Mouse (Mus musculus) neural tube, embryonic 14.5 days (tissue): Measurements from ENCODE around the gene Xrcc4. TPM values are rescaled to one million over a fixed set of nuclear protein-coding genes. Genes with fewer than 3 reads are reported as not detected.

Experiments
- ATAC-seq: fragments of 200-750 bp; cut with Nextera tagmentation; 2 replicates; pipeline ENCODE4 v1.8.0; 2017; ENCODE audit warnings: low read depth, mild to moderate bottlenecking, moderate TSS enrichment, moderate library complexity
- H3K27ac ChIP-seq: fragments of 300-500 bp; sonication (generic); 2 replicates; pipeline ENCODE4 v1.5.1; 2014; ENCODE audit warnings: low read depth, mild to moderate bottlenecking, control low read depth, low read length, moderate library complexity, mixed read lengths
- H3K27me3 ChIP-seq: fragments of 300-500 bp; sonication (generic); 2 replicates; pipeline ENCODE4 v1.6.1; 2014; ENCODE audit warnings: low read length; ENCODE audit not compliant: control insufficient read depth, insufficient read depth
- H3K36me3 ChIP-seq: fragments of 300-500 bp; sonication (generic); 2 replicates; pipeline ENCODE4 v1.6.1; 2014; ENCODE audit warnings: low read length, mixed read lengths; ENCODE audit not compliant: control insufficient read depth, insufficient read depth
- H3K4me1 ChIP-seq: fragments of 300-500 bp; sonication (generic); 2 replicates; pipeline ENCODE4 v1.6.1; 2014; ENCODE audit warnings: low read length; ENCODE audit not compliant: control insufficient read depth, insufficient read depth
- H3K4me2 ChIP-seq: fragments of 300-500 bp; sonication (generic); 2 replicates; pipeline ENCODE4 v1.6.1; 2014; ENCODE audit warnings: mild to moderate bottlenecking, low read depth, low read length, control low read depth
- H3K4me3 ChIP-seq: fragments of 300-500 bp; sonication (generic); 2 replicates; pipeline ENCODE4 v1.5.1; 2014; ENCODE audit warnings: low read depth, low read length, control low read depth, mixed read lengths
- H3K9ac ChIP-seq: fragments of 300-500 bp; sonication (generic); replicated peaks from 2 replicates; pipeline ENCODE4 v1.6.1; 2014; ENCODE audit warnings: low read depth, mild to moderate bottlenecking, control low read depth, low read length, mixed read lengths
- H3K9me3 ChIP-seq: fragments of 300-500 bp; sonication (generic); 2 replicates; pipeline ENCODE4 v1.6.1; 2016; ENCODE audit warnings: low read length; ENCODE audit not compliant: control insufficient read depth
- WGBS: fragments of 180-500 bp; shearing (Covaris S2); extraction: QIAGEN DNeasy Blood & Tissue Kit; methylation state at CpG from one replicate; pipeline ENCODE4 v1.1.7; 2014; 5-methylcytosine and 5-hydroxymethylcytosine counted together
- polyA plus RNA-seq: library from polyadenylated mRNA; unstranded; fragments of >200 nt; fragmentation: Nextera tagmentation; extraction: Ambion mirVana; gene quantifications from 2 replicates; pipeline ENCODE4 v1.2.1, GENCODE M21; 2014

Gene Xrcc4
- polyA plus RNA-seq, 1 experiment from 2014 or later, result 17.5 TPM

GRCm38 (mm10) chr13:89814543-89814942 is 274.9 kb downstream of the Xrcc4 start:
- Histone ChIP-seq H3K4me3 (no peak overlapping the region), H3K27ac (no peak overlapping the region), H3K36me3 (no peaks in the 10 kb centered on the region), H3K9ac (no peak overlapping the region), H3K4me2 (no peak overlapping the region), H3K27me3 (no peaks in the 10 kb centered on the region), H3K9me3 (no peaks in the 10 kb centered on the region), H3K4me1 (no peaks in the 10 kb centered on the region)
- 71% methylated on average over 2 of the region's 2 CpGs for WGBS
- ATAC-seq, result no peak

GRCm38 (mm10) chr13:89812169-89812568 is 277.2 kb downstream of the Xrcc4 start:
- WGBS, result 95% methylated on average over 2 of the region's 2 CpGs
- H3K4me1 ChIP-seq, result no peaks in the 10 kb centered on the region
- no peak overlapping the region for H3K4me2 ChIP-seq
- H3K9me3 ChIP-seq, result no peaks in the 10 kb centered on the region
- no peak overlapping the region for H3K9ac ChIP-seq
- no peak overlapping the region for H3K4me3 ChIP-seq
- no peaks in the 10 kb centered on the region for H3K27me3 ChIP-seq
- H3K36me3 ChIP-seq, result no peaks in the 10 kb centered on the region
- no peak for ATAC-seq
- H3K27ac ChIP-seq, result no peak overlapping the region

- no peak for ATAC-seq
- no peaks in the 10 kb centered on the region for H3K27me3 ChIP-seq
- no peaks in the 10 kb centered on the region for H3K36me3 ChIP-seq
- no peak overlapping the region for H3K27ac ChIP-seq
- no peaks in the 10 kb centered on the region for H3K4me1 ChIP-seq
- H3K4me2 ChIP-seq, result no peak overlapping the region
- H3K9ac ChIP-seq, result no peak overlapping the region
- no peak overlapping the region for H3K4me3 ChIP-seq
- no peaks in the 10 kb centered on the region for H3K9me3 ChIP-seq
These were observed 280.4 kb downstream of the Xrcc4 start for GRCm38 (mm10) chr13:89809024-89809423.

DNA sequence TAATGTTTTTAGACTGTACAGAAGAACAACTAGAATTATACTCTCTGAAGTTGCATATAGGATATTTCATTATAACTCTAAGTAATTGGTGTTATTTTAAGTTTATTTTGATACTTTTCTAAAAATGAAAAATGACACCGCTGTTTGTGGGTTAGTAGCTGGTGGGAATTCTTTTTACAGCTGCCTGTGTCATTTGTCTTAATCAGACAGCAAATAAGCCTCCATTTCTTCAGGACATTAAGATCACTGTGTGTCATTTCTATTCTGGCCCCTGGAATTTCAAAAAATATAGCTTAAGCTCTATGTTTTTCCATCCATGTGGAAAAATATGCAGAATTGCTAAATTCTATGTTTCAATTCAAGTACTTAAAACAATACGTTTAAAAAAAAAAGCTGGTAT is 287.5 kb downstream of the Xrcc4 start:
- no peak overlapping the region for H3K27ac ChIP-seq
- no peaks in the 10 kb centered on the region for H3K36me3 ChIP-seq
- ATAC-seq, result no peak
- H3K27me3 ChIP-seq, result no peaks in the 10 kb centered on the region
- H3K4me3 ChIP-seq, result no peak overlapping the region
- H3K9me3 ChIP-seq, result no peaks in the 10 kb centered on the region
- no peak overlapping the region for H3K9ac ChIP-seq
- H3K4me1 ChIP-seq, result no peaks in the 10 kb centered on the region
- H3K4me2 ChIP-seq, result no peak overlapping the region
- WGBS, result 79% methylated on average over 2 of the region's 2 CpGs

DNA sequence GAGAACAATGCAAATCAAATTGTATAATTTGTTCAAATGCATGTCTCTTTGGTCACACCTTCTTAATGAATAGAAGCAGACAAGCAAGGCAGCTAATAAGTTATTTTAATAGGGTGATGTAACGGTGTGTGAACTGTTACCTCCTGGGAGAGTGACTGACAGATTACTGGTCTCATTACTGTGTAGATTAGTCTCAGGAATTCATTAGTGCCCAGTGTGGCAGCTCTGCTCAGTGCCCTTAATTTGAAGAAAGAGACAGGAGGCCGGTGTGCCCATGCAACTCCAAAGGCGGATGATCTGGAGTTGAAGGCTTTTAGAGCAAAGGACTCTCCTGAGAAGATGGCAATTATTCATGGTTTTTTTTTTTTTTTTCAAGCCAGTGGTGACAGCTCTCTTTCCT is 291.7 kb downstream of the Xrcc4 start:
- 12% methylated on average over 3 of the region's 3 CpGs for WGBS
- H3K4me3 ChIP-seq, result no peak overlapping the region
- H3K9ac ChIP-seq, result no peak overlapping the region
- no peak overlapping the region; the same call in 1 of the 2 replicates for H3K4me2 ChIP-seq
- no peaks in the 10 kb centered on the region for H3K4me1 ChIP-seq
- no peaks in the 10 kb centered on the region for H3K36me3 ChIP-seq
- no peak overlapping the region for H3K27ac ChIP-seq
- peak; percentile 95 for ATAC-seq
- H3K27me3 ChIP-seq, result no peaks in the 10 kb centered on the region
- H3K9me3 ChIP-seq, result no peaks in the 10 kb centered on the region

DNA sequence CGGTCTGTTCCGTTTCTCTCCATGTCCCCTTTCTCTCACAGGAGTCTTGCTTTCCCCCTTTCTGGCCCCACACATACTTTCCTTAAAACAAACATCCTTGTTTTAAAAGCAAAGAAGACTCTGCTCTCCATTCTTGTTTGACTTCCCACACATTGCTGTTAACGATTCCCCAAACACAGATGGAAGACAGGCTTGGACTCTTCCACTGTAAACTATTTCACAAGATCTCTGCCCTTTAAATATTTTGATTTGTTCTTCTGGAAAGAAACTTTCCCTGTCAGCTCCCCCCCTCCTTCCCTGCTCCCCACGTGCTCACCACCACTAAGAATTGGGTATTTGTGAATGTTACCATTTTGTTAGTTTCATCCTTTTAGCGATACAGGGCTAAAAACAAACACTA is 297.9 kb downstream of the Xrcc4 start:
- Histone ChIP-seq H3K4me3 (no peak overlapping the region), H3K9ac (no peak overlapping the region), H3K36me3 (no peaks in the 10 kb centered on the region), H3K27me3 (no peaks in the 10 kb centered on the region), H3K9me3 (no peaks in the 10 kb centered on the region), H3K4me2 (no peak overlapping the region), H3K4me1 (no peaks in the 10 kb centered on the region), H3K27ac (no peak overlapping the region)
- no peak for ATAC-seq
- WGBS, result 70% methylated on average over 5 of the region's 5 CpGs

GRCm38 (mm10) chr13:89782886-89783285 is 306.5 kb downstream of the Xrcc4 start:
- Histone ChIP-seq H3K9ac (no peak overlapping the region), H3K4me3 (no peak overlapping the region), H3K9me3 (no peaks in the 10 kb centered on the region), H3K27ac (no peak overlapping the region), H3K4me1 (no peaks in the 10 kb centered on the region), H3K27me3 (no peaks in the 10 kb centered on the region), H3K4me2 (no peak overlapping the region), H3K36me3 (no peaks in the 10 kb centered on the region)
- ATAC-seq, result no peak
- WGBS, result 69% methylated on average over 2 of the region's 2 CpGs

- Histone ChIP-seq H3K4me2 (no peak overlapping the region), H3K27me3 (no peaks in the 10 kb centered on the region), H3K9ac (no peak overlapping the region), H3K4me3 (no peak overlapping the region), H3K4me1 (no peaks in the 10 kb centered on the region), H3K27ac (no peak overlapping the region), H3K36me3 (no peaks in the 10 kb centered on the region), H3K9me3 (no peaks in the 10 kb centered on the region)
- ATAC-seq, result no peak
- 48% methylated on average over 3 of the region's 3 CpGs for WGBS
These were observed 309.1 kb downstream of the Xrcc4 start for GRCm38 (mm10) chr13:89780276-89780675.

DNA sequence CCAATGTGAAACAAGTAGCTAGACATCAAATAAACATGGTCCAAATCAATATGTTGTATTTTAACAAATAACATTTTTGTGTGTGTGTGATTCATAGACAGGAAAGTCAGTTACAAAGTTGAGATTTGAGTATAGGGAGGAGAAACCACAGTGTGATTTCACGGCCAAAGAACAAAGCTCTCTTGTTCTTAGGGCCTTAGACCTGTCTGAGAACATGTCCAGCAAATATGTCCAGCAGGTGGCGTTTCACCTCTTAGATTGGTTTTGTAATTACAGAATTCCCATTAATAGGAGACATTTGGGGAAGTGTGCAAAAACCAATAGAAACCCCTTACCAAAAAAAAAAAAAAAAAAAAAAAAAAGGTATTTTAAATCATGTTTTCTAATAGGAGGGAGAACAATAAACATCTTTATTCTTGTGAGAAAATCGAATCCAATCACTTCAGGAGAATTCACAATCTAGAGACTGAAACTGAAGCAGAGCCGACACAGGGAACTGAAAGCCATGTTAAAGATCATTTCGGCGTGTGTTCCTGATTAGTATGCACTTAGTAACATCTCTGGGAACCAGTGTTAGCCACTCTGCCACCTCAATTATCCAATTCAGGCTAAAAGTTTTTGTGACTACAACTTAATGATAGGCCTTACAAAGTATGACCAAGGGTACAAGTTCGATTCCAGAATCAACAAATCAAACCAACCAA is 310.0 kb downstream of the Xrcc4 start:
- H3K4me2 ChIP-seq, result no peak overlapping the region
- H3K36me3 ChIP-seq, result no peaks in the 10 kb centered on the region
- H3K4me3 ChIP-seq, result no peak overlapping the region
- ATAC-seq, result no peak
- WGBS, result 64% methylated on average over 7 of the region's 7 CpGs
- no peak overlapping the region for H3K9ac ChIP-seq
- no peaks in the 10 kb centered on the region for H3K9me3 ChIP-seq
- no peaks in the 10 kb centered on the region for H3K4me1 ChIP-seq
- H3K27ac ChIP-seq, result no peak overlapping the region
- no peaks in the 10 kb centered on the region for H3K27me3 ChIP-seq
